ENCODE assay signal across 12 mouse cellular contexts in genomic region chr7:48917463-48917862, GRCm38 (mm10). TPM values are rescaled to one million over a fixed set of nuclear protein-coding genes. Genes with fewer than 3 reads are reported as not detected.
DNase-seq lines count a peak whose midpoint lies in the region; ATAC-seq and TF ChIP-seq lines count a peak whose summit lies in the region.
"Had no signal": no experiment of that assay in that cellular context is flagged by ENCODE, and none has a peak within 500 bp of the region (broad histone marks: within the 10 kb centered on the region; RNA-seq: fewer than 3 reads in every experiment).

No protein-coding gene starts in this region.

- in situ Hi-C loops in Patski (cut with MboI; ENCODE audit: low pct_unique_long_range_greater_than_20kb): no loop called here

- H3K4me1 ChIP-seq in kidney, embryonic 16.5 days (ENCODE audit: insufficient read depth, low read length): peaks cover 12% of the 10 kb centered on the region
- H3K4me1 ChIP-seq in ES-Bruce4 (ENCODE audit: control insufficient read depth, insufficient read depth, low read length): peaks cover 11% of the 10 kb centered on the region

- no peak for TF ChIP-seq EP300 in ES-Bruce4 (IDR thresholded peaks at IDR 0.05; ENCODE audit: insufficient read depth, low read depth, low read length)

- TF ChIP-seq CTCF in ES-Bruce4 (IDR thresholded peaks at IDR 0.05; ENCODE audit: low read depth, low read length): no peak
- no peak for TF ChIP-seq CTCF in Patski (IDR thresholded peaks at IDR 0.05)

- no peak for TF ChIP-seq POLR2A in ES-Bruce4 (IDR thresholded peaks at IDR 0.05; ENCODE audit: insufficient read depth, low read length)

- H3K9ac ChIP-seq in kidney, embryonic 16.5 days (replicated peaks; ENCODE audit: low read length): no peak overlapping the region
- H3K9ac ChIP-seq in ES-Bruce4 (ENCODE audit: low read depth, poor library complexity, severe bottlenecking): no peak overlapping the region
- H3K9ac ChIP-seq: forebrain, embryonic 13.5 days had no signal

- 32% methylated on average over 5 of the region's 5 CpGs for WGBS in kidney, embryonic 16.5 days

- H3K4me2 ChIP-seq in kidney, embryonic 16.5 days (replicated peaks; ENCODE audit: low read depth, low read length): no peak overlapping the region
- H3K4me2 ChIP-seq: forebrain, embryonic 13.5 days; liver, embryonic 11.5 days had no signal

- no peak for DNase-seq in kidney, postnatal 36 days
- DNase-seq in Patski (ENCODE audit: low read depth, low spot score): no peak
- peak; percentile 26 to 43 for DNase-seq in lung, postnatal 4 days
- DNase-seq in spleen, postnatal 4 days (ENCODE audit: low spot score in 2 of 2): no peak
- no peak for DNase-seq in layer of hippocampus, postnatal 14 days (ENCODE audit: low spot score in 2 of 2)
- DNase-seq: kidney, adult 8-10 months; right cerebral cortex, adult 18-20 months had no signal

- H3K9me3 ChIP-seq in kidney, embryonic 16.5 days (ENCODE audit: low read length): no peaks in the 10 kb centered on the region
- peaks cover 12% of the 10 kb centered on the region for H3K9me3 ChIP-seq in ES-Bruce4 (replicated peaks; ENCODE audit: control insufficient read depth, insufficient read depth, low read length, poor library complexity, severe bottlenecking)
- H3K9me3 ChIP-seq: forebrain, embryonic 13.5 days; megakaryocyte, embryonic 14.5 days had no signal

- H3K27me3 ChIP-seq in kidney, embryonic 16.5 days (ENCODE audit: insufficient read depth, low read length): peaks cover 2% of the 10 kb centered on the region; the same call in 1 of the 2 replicates
- H3K27me3 ChIP-seq in ES-Bruce4 (ENCODE audit: control insufficient read depth, insufficient read depth, low read length, poor library complexity, severe bottlenecking) (no peaks in the 10 kb centered on the region), Patski (no peaks in the 10 kb centered on the region)

- no peak overlapping the region for H3K4me3 ChIP-seq in kidney, embryonic 16.5 days (ENCODE audit: low read length)
- H3K4me3 ChIP-seq in ES-Bruce4 (ENCODE audit: low read depth, low read length): no peak overlapping the region
- H3K4me3 ChIP-seq: forebrain, embryonic 13.5 days; megakaryocyte, embryonic 14.5 days had no signal

- no peaks in the 10 kb centered on the region for H3K36me3 ChIP-seq in kidney, embryonic 16.5 days (ENCODE audit: insufficient read depth, low read length)
- H3K36me3 ChIP-seq in ES-Bruce4 (ENCODE audit: control insufficient read depth, insufficient read depth, low read length, poor library complexity, severe bottlenecking): no peaks in the 10 kb centered on the region

- no peak for ATAC-seq in kidney, embryonic 16.5 days (ENCODE audit: low FRiP score, low TSS enrichment)
- ATAC-seq in Patski: peak; percentile 60
- ATAC-seq: forebrain, embryonic 13.5 days had no signal

- POLR2A ChIA-PET in Patski (lab: Charles Lee): no interaction called here

- peak overlapping the region; percentile 26; the same call in 1 of the 2 replicates for H3K27ac ChIP-seq in kidney, embryonic 16.5 days (ENCODE audit: low read length)
- H3K27ac ChIP-seq in ES-Bruce4 (ENCODE audit: insufficient read depth, low read length): peak overlapping the region; percentile 94
- H3K27ac ChIP-seq: forebrain, embryonic 13.5 days had no signal

- CTCF ChIA-PET in Patski (lab: Charles Lee): interaction anchor here (0.6 to 1.1 kb wide), 3 partner anchors 12 to 34 kb away, joined by 3 read pairs; no protein-coding TSS in a partner anchor

RNA-seq across cellular contexts. Expression of gene Nav2, which starts 8.9 kb away (rescaled TPM):
- polyA plus RNA-seq in kidney, embryonic 16.5 days (2015; fragmentation: Nextera tagmentation; extraction: Ambion mirVana): 22.6 and 32.8 TPM in 2 replicates
- polyA plus RNA-seq in ES-Bruce4 (2011; ENCODE audit: insufficient read depth, insufficient read length, low read depth, missing spikeins): 51.7 and 58.6 TPM in 2 replicates
- 13.3 TPM for polyA plus RNA-seq in Patski (2021)
- 100 to 1,000 TPM; 103 to 107 TPM for total RNA-seq in layer of hippocampus, postnatal 14 days (2021)

RNA-seq across cellular contexts. Expression of gene E2f8, which starts 36.1 kb away (rescaled TPM):
- polyA plus RNA-seq in kidney, embryonic 16.5 days (2015; fragmentation: Nextera tagmentation; extraction: Ambion mirVana): 16.5 and 22.4 TPM in 2 replicates
- 24.9 and 25.1 TPM in 2 replicates for polyA plus RNA-seq in ES-Bruce4 (2011; ENCODE audit: insufficient read depth, insufficient read length, low read depth, missing spikeins)
- 8.7 TPM for polyA plus RNA-seq in Patski (2021)
- total RNA-seq in layer of hippocampus, postnatal 14 days (2021): 1 to 10 TPM in 1 of 2 experiments, under 1 TPM in 1; 0.88 to 1.3 TPM

Comparison
In these comparisons a context has a peak if more than half of its experiments do, and no peak if none do; other contexts are left out.
1. DNase-seq: peak in lung, postnatal 4 days (2 of 2); none in kidney, postnatal 36 days (0 of 2), Patski (single experiment), spleen, postnatal 4 days (0 of 2) and layer of hippocampus, postnatal 14 days (0 of 2).